Comparison of ENCODE assay signal across 18 mouse cellular contexts in genomic region chr9:75761567-75761966, GRCm38 (mm10). TPM values are rescaled to one million over a fixed set of nuclear protein-coding genes. Genes with fewer than 3 reads are reported as not detected.
"Had no signal": no experiment of that assay in that cellular context is flagged by ENCODE, and none has a peak within 500 bp of the region (broad histone marks: within the 10 kb centered on the region; RNA-seq: fewer than 3 reads in every experiment).

No protein-coding gene starts in this region.

- H3K4me3 ChIP-seq: neural tube, embryonic 13.5 days; neural tube, embryonic 15.5 days; stomach, embryonic 15.5 days had no signal

- H3K36me3 ChIP-seq: neural tube, embryonic 13.5 days; neural tube, embryonic 15.5 days; stomach, embryonic 15.5 days had no signal

- H3K9ac ChIP-seq: neural tube, embryonic 13.5 days; neural tube, embryonic 15.5 days; stomach, embryonic 15.5 days had no signal

- DNase-seq: retina, postnatal 1 day; right cerebral cortex, adult 18-20 months; right cerebral cortex, postnatal 14 days; right cerebral cortex, postnatal 25 days; right cerebral cortex, postnatal 4 days; spleen, adult 18-20 months; thymus, adult 18-20 months; thymus, adult 2 months; thymus, postnatal 14 days; thymus, postnatal 25 days; thymus, postnatal 36 days; thymus, postnatal 4 days had no signal

- H3K4me2 ChIP-seq: neural tube, embryonic 13.5 days; neural tube, embryonic 15.5 days; stomach, embryonic 15.5 days had no signal

- H3K9me3 ChIP-seq: neural tube, embryonic 13.5 days; neural tube, embryonic 15.5 days; stomach, embryonic 15.5 days had no signal

- H3K4me1 ChIP-seq: neural tube, embryonic 13.5 days; neural tube, embryonic 15.5 days; stomach, embryonic 15.5 days had no signal

- H3K27ac ChIP-seq: neural tube, embryonic 13.5 days; neural tube, embryonic 15.5 days; stomach, embryonic 15.5 days; stomach, postnatal 0 days had no signal

- H3K27me3 ChIP-seq: neural tube, embryonic 13.5 days; neural tube, embryonic 15.5 days; stomach, embryonic 15.5 days had no signal

RNA-seq across cellular contexts. Expression of gene Bmp5, which starts 13.6 kb away (rescaled TPM):
- total RNA-seq: neutrophil, adult 5-6 weeks had no signal
- polyA plus RNA-seq: spleen, adult 2 months had no signal
